Mouse (Mus musculus): Measurements from ENCODE around the gene Sptlc2. TPM values are rescaled to one million over a fixed set of nuclear protein-coding genes. Genes with fewer than 3 reads are reported as not detected.

The Sptlc2 gene
- 93.4 and 100 TPM in 2 replicates for polyA plus RNA-seq (2014; fragmentation: Nextera tagmentation; extraction: Ambion mirVana)

DNA sequence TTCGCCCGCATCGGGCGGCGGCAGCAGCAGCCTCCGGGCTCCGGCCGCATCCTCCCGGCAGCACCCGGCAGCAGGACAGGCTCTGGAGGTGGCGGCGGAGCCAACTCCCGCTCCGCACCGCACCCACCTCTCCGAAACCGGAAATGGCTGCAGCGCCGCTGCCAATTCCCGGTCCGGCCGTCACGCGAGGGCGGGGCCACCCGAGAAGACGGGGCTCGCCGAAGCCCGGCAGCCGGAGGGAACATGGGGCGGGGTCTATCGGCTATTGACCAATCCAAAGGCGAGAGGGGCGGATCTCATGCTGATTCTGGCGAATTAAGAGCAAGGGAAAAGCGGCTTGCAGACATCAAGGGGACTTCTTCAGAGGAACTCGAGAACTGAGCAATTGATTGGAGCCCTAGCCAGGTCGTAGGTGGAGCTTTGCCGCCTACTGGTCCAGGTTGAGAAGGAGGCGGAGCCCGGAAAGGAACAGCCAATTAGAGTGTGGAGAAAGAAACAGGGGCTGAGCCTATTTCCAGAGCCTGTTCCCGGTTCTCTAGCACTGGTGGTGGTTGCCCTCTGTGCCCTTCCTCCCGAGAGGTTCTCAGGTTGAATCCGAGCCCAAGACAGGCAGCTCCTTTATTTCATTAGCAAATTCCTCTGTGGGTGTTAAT, at the start of gene Sptlc2:
Sptlc2 (minus strand) TSS at position 234 of the 653 bp plus-strand sequence.
- WGBS: 0% methylated on average over 38 of the region's 45 CpGs
- H3K27ac ChIP-seq (ENCODE audit: low read length): peak within 1 kb of the TSS; percentile 74
- H3K27me3 ChIP-seq (ENCODE audit: control insufficient read depth, insufficient read depth, low read length): no peaks in the 10 kb centered on the region
- peak; percentile 99 for ATAC-seq (ENCODE audit: insufficient number of reproducible peaks, insufficient read depth, low FRiP score, low read depth)
- H3K4me3 ChIP-seq (ENCODE audit: low read depth, low read length): peak within 1 kb of the TSS; percentile 80
- H3K4me1 ChIP-seq (ENCODE audit: control insufficient read depth, insufficient read depth, low read length): peaks cover 6% of the 10 kb centered on the region
- H3K9ac ChIP-seq (replicated peaks; ENCODE audit: low read depth, low read length): peak within 1 kb of the TSS; percentile 75
- no peaks in the 10 kb centered on the region for H3K36me3 ChIP-seq (ENCODE audit: control insufficient read depth, insufficient read depth, low read length)
- no peaks in the 10 kb centered on the region for H3K9me3 ChIP-seq (ENCODE audit: control insufficient read depth, low read depth, low read length)
- H3K4me2 ChIP-seq (replicated peaks; ENCODE audit: low read depth, low read length): peak within 1 kb of the TSS; percentile 84

DNA sequence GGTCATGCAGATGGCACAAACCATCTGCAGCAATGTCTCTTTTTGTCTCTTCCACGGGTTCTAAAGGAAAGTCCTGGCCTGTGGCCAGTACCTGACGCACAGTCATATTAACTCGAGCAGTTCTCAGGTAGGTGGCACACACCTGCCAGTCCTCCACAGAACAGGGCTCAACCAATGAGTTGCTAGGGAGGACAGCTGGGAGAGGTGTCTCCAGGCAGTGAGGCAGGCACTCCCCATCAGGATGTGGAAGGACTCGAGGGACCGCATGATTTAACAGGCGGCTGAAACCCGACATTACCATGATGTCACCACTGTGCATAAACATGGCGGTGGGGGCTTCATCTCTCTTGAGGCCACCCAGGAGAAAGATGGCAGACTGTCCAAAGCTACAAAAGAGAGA, 40.7 kb upstream of the Sptlc2 start:
- Histone ChIP-seq H3K4me1 (ENCODE audit: control insufficient read depth, insufficient read depth, low read length) (no peaks in the 10 kb centered on the region), H3K27me3 (ENCODE audit: control insufficient read depth, insufficient read depth, low read length) (no peaks in the 10 kb centered on the region), H3K4me2 (replicated peaks; ENCODE audit: low read depth, low read length) (no peak overlapping the region), H3K9me3 (ENCODE audit: control insufficient read depth, low read depth, low read length) (no peaks in the 10 kb centered on the region), H3K4me3 (ENCODE audit: low read depth, low read length) (no peak overlapping the region), H3K9ac (replicated peaks; ENCODE audit: low read depth, low read length) (no peak overlapping the region), H3K36me3 (ENCODE audit: control insufficient read depth, insufficient read depth, low read length) (peaks cover 67% of the 10 kb centered on the region), H3K27ac (ENCODE audit: low read length) (no peak overlapping the region)
- ATAC-seq (ENCODE audit: insufficient number of reproducible peaks, insufficient read depth, low FRiP score, low read depth): no peak
- 87% methylated on average over 8 of the region's 8 CpGs for WGBS

DNA sequence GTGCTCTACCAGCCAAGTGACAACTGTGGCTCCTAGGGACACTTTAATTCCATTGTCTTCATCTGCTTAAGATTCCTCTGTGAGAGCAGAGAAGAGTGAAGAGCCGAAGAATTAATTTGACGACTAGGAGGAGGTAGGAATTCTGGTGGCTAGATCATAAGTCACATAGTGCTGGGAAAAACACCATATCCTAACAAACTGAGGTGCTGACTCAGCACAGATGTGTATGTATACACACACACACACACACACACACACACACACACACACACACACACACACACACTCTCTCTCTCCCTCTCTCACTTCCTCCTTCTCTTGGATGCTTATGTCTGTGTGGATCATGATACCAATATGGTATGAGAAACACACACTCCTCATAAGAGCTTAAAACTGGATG, 40.1 kb upstream of the Sptlc2 start:
- no peak overlapping the region for H3K9ac ChIP-seq (replicated peaks; ENCODE audit: low read depth, low read length)
- 87% methylated on average over 2 of the region's 2 CpGs for WGBS
- no peaks in the 10 kb centered on the region for H3K27me3 ChIP-seq (ENCODE audit: control insufficient read depth, insufficient read depth, low read length)
- no peak overlapping the region for H3K4me3 ChIP-seq (ENCODE audit: low read depth, low read length)
- H3K27ac ChIP-seq (ENCODE audit: low read length): no peak overlapping the region
- ATAC-seq (ENCODE audit: insufficient number of reproducible peaks, insufficient read depth, low FRiP score, low read depth): no peak
- no peaks in the 10 kb centered on the region for H3K4me1 ChIP-seq (ENCODE audit: control insufficient read depth, insufficient read depth, low read length)
- H3K9me3 ChIP-seq (ENCODE audit: control insufficient read depth, low read depth, low read length): no peaks in the 10 kb centered on the region
- no peak overlapping the region for H3K4me2 ChIP-seq (replicated peaks; ENCODE audit: low read depth, low read length)
- H3K36me3 ChIP-seq (ENCODE audit: control insufficient read depth, insufficient read depth, low read length): peaks cover 64% of the 10 kb centered on the region

DNA sequence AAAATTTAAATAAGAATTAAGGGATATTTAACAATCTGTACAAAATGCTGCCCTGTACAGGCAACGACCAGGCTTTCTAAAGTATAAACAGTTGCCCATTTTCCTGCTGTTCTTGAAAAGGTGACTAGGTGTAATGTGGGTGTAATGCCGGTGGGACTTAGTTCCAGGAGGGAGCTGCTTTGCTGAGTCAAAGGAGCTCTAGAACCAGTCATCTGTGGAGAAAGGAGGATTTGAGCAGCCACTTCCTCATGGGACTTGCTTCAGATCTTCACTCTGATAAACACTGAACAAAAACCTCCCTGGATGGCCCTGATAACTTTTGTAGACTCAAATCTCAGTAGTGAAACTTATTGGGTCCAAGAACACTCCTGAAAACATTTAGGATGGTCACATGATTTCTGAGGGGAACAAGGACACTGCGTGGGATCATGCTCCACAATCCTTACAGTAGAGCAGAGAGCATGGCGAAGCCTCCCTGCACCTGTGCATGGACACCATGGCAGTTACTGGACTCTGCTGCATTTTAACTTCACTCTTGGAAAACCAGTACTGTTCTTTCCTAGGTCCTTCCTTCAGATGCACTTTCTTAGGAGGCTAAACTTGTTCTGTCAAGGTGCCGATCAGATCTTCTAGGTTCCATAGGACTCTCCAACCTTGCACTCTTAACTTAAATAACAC, 38.3 kb upstream of the Sptlc2 start:
- no peak for ATAC-seq (ENCODE audit: insufficient number of reproducible peaks, insufficient read depth, low FRiP score, low read depth)
- WGBS: 92% methylated on average over 5 of the region's 5 CpGs
- Histone ChIP-seq H3K27ac (ENCODE audit: low read length) (no peak overlapping the region), H3K9ac (replicated peaks; ENCODE audit: low read depth, low read length) (no peak overlapping the region), H3K27me3 (ENCODE audit: control insufficient read depth, insufficient read depth, low read length) (no peaks in the 10 kb centered on the region), H3K4me1 (ENCODE audit: control insufficient read depth, insufficient read depth, low read length) (no peaks in the 10 kb centered on the region), H3K9me3 (ENCODE audit: control insufficient read depth, low read depth, low read length) (no peaks in the 10 kb centered on the region), H3K4me3 (ENCODE audit: low read depth, low read length) (no peak overlapping the region), H3K36me3 (ENCODE audit: control insufficient read depth, insufficient read depth, low read length) (peaks cover 49% of the 10 kb centered on the region), H3K4me2 (replicated peaks; ENCODE audit: low read depth, low read length) (no peak overlapping the region)

DNA sequence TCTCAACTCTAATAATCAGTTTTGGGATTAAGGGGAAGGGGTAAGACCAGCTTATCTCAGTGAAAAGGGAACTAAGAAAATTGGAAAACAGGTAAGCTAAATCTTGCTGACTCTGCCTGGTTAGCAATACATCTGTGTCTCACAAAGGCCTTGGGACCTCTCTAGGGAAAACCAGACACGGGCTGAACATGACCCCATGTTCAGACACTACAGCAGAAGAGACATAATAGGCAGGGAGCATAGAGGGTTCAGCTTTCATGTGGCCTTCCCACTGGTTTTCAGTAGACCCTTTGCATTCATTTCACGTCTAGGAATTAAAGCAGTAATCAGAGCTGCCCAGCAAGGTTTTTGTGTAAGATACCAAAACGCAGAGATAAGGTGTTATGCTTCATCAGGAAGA, 36.4 kb upstream of the Sptlc2 start:
- no peak overlapping the region for H3K27ac ChIP-seq (ENCODE audit: low read length)
- H3K9me3 ChIP-seq (ENCODE audit: control insufficient read depth, low read depth, low read length): no peaks in the 10 kb centered on the region
- no peak for ATAC-seq (ENCODE audit: insufficient number of reproducible peaks, insufficient read depth, low FRiP score, low read depth)
- H3K9ac ChIP-seq (replicated peaks; ENCODE audit: low read depth, low read length): no peak overlapping the region
- H3K4me1 ChIP-seq (ENCODE audit: control insufficient read depth, insufficient read depth, low read length): no peaks in the 10 kb centered on the region
- H3K4me3 ChIP-seq (ENCODE audit: low read depth, low read length): no peak overlapping the region
- H3K36me3 ChIP-seq (ENCODE audit: control insufficient read depth, insufficient read depth, low read length): peaks cover 30% of the 10 kb centered on the region
- no peak overlapping the region for H3K4me2 ChIP-seq (replicated peaks; ENCODE audit: low read depth, low read length)
- no peaks in the 10 kb centered on the region for H3K27me3 ChIP-seq (ENCODE audit: control insufficient read depth, insufficient read depth, low read length)
- 44% methylated on average over 3 of the region's 3 CpGs for WGBS

DNA sequence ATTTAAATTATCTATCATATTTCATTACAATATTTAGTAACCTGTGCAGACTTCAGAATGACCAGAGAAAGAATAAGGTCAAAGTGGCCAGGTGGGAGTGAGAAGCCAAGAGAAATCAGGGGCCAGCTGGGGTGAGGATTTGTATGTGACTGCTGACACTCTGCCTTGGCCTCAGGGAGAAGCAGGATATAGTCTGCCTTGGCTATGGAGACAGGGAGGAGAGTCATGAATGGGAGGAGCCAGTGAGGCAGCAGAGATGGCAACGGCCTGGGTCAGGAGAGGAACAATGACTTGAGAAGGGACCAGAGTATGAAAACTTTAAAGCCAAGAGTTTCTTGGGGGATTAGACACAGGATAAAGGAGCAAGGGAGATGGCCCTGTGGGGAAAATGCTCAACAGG, 35.5 kb upstream of the Sptlc2 start:
- Histone ChIP-seq H3K9me3 (ENCODE audit: control insufficient read depth, low read depth, low read length) (no peaks in the 10 kb centered on the region), H3K27me3 (ENCODE audit: control insufficient read depth, insufficient read depth, low read length) (no peaks in the 10 kb centered on the region), H3K36me3 (ENCODE audit: control insufficient read depth, insufficient read depth, low read length) (peaks cover 22% of the 10 kb centered on the region), H3K27ac (ENCODE audit: low read length) (no peak overlapping the region), H3K9ac (replicated peaks; ENCODE audit: low read depth, low read length) (no peak overlapping the region), H3K4me2 (replicated peaks; ENCODE audit: low read depth, low read length) (no peak overlapping the region), H3K4me3 (ENCODE audit: low read depth, low read length) (no peak overlapping the region), H3K4me1 (ENCODE audit: control insufficient read depth, insufficient read depth, low read length) (no peaks in the 10 kb centered on the region)
- 52% methylated on average over 1 of the region's 1 CpGs for WGBS
- ATAC-seq (ENCODE audit: insufficient number of reproducible peaks, insufficient read depth, low FRiP score, low read depth): no peak

DNA sequence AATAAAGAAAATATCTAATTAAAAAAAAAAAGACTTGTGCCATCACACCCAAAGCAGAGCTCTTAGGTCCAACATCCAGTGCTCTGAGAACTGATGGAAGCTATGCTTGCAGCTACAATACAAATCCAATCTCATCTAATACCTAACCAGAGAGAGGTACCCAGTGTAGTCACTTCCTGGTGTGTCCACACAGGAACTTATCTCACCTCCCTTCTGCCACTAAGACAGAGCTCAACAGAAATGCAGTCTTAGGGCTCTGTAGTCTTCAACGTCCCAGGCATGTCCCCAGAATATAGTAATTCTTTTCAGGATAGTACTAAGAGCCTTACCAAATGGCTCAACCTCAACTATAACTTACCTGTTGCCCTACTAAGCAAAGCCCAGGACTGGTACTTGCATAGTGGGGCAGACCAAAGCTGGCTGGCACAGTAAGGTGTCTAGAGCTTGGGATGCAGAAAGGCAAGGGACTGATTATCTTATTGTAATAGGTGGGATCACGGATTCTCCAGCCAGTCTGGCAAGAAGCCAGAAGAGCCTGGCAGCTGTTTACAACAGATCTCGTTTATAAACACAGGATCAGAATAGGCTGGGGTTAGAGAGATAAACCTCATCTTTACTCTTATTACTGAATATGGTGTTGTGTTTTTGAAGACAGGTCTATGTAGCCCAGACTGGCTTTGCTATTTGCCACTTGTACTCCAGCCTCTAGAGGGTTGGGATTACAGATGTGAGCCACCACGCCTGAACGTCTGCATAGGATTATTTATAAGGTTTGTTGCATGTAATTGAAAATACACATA, 33.8 kb upstream of the Sptlc2 start:
- Histone ChIP-seq H3K9me3 (ENCODE audit: control insufficient read depth, low read depth, low read length) (no peaks in the 10 kb centered on the region), H3K4me1 (ENCODE audit: control insufficient read depth, insufficient read depth, low read length) (no peaks in the 10 kb centered on the region), H3K27me3 (ENCODE audit: control insufficient read depth, insufficient read depth, low read length) (no peaks in the 10 kb centered on the region), H3K4me3 (ENCODE audit: low read depth, low read length) (no peak overlapping the region), H3K4me2 (replicated peaks; ENCODE audit: low read depth, low read length) (no peak overlapping the region), H3K36me3 (ENCODE audit: control insufficient read depth, insufficient read depth, low read length) (peaks cover 8% of the 10 kb centered on the region; the same call in 1 of the 2 replicates), H3K9ac (replicated peaks; ENCODE audit: low read depth, low read length) (no peak overlapping the region), H3K27ac (ENCODE audit: low read length) (no peak overlapping the region)
- ATAC-seq (ENCODE audit: insufficient number of reproducible peaks, insufficient read depth, low FRiP score, low read depth): no peak
- WGBS: 59% methylated on average over 5 of the region's 5 CpGs

DNA sequence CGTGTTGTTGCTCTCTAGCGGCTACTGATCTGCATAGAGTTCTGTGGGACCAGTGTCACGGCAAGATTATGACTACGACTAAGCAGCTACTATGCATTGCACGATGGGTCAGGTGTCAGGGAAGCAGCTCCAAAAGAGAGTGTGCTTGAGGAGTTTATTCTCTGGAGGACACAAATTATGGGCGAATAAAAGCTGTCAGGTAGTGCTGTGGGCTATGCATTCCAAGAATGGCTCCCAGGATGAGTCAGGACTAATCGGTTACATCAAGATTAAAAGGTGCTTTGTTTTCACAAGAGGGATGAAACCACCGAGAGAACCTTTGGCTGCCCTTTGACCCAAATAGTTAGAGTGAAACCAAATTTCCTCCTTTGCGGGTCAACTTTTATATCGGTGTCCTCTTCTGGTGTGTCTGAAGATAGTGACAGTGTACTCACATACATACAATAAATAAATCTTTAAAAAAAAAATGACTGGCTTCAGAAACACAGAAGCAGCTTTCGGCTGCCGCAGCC, 31.9 kb upstream of the Sptlc2 start:
- ATAC-seq (ENCODE audit: insufficient number of reproducible peaks, insufficient read depth, low FRiP score, low read depth): no peak
- H3K4me3 ChIP-seq (ENCODE audit: low read depth, low read length): no peak overlapping the region
- H3K4me1 ChIP-seq (ENCODE audit: control insufficient read depth, insufficient read depth, low read length): no peaks in the 10 kb centered on the region

More for the DNA sequence above, 31.9 kb upstream of the Sptlc2 start:
- Histone ChIP-seq H3K4me2 (replicated peaks; ENCODE audit: low read depth, low read length) (no peak overlapping the region), H3K9ac (replicated peaks; ENCODE audit: low read depth, low read length) (no peak overlapping the region), H3K27me3 (ENCODE audit: control insufficient read depth, insufficient read depth, low read length) (no peaks in the 10 kb centered on the region), H3K9me3 (ENCODE audit: control insufficient read depth, low read depth, low read length) (no peaks in the 10 kb centered on the region), H3K27ac (ENCODE audit: low read length) (no peak overlapping the region), H3K36me3 (ENCODE audit: control insufficient read depth, insufficient read depth, low read length) (peaks cover 3% of the 10 kb centered on the region; the same call in 1 of the 2 replicates)
- 72% methylated on average over 12 of the region's 12 CpGs for WGBS
